Mouse (Mus musculus): ENCODE measurements at regions not wholly inside any gene's neighbourhood (a gene's known extent, or its start where the extent isn't known, plus 50 kb on each side); places are given as distances from the start of the nearest gene placed in this dataset.

DNA sequence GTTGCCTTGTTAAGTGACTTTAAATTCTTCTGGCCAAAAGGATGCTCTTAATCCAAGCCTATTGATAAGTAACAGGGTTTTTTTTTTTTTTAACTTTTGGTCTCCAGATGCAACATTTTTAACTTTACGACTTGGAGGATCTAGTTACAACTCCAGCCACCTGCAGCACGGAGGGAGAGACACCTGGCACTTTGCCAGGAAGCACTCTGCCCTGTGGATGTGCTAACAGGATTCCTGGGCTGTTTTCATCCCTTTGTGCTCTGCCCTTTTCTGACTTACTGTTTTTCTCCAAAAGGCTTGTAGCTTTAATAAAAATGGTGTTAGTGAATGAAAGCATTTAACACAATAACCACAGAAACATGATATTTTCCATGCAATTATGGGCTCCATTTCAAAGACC lies 233.3 kb upstream of the BC052040 start:
- H3K27me3 ChIP-seq (ENCODE audit: control insufficient read depth in 1 of 2, insufficient read depth in 2 of 2, low read length in 2 of 2), result no peaks in the 10 kb centered on the region
- no peak overlapping the region for H3K9ac ChIP-seq (ENCODE audit: control insufficient read depth, low read depth, low read length, poor library complexity, severe bottlenecking)
- H3K9me3 ChIP-seq (replicated peaks; ENCODE audit: insufficient read depth, low read length), result no peaks in the 10 kb centered on the region
- no peak overlapping the region for H3K27ac ChIP-seq (ENCODE audit: control insufficient read depth, low read depth, low read length)
- no peaks in the 10 kb centered on the region for H3K4me1 ChIP-seq (ENCODE audit: control insufficient read depth in 1 of 2, insufficient read depth in 2 of 2, low read length in 2 of 2)
- H3K79me2 ChIP-seq (ENCODE audit: control insufficient read depth, insufficient read depth, low read length, poor library complexity), result no peaks in the 10 kb centered on the region
- no peak for TF ChIP-seq NELFE (IDR thresholded peaks at IDR 0.05; ENCODE audit: low read depth, low read length)
- no peak for TF ChIP-seq POLR2A (IDR thresholded peaks at IDR 0.05; ENCODE audit: control insufficient read depth in 1 of 2, insufficient read depth in 1 of 2, low read depth in 1 of 2, low read length in 2 of 2, poor library complexity in 1 of 2)
- TF ChIP-seq MXI1 (IDR thresholded peaks at IDR 0.05; ENCODE audit: low read depth, low read length), result no peak
- TF ChIP-seq TCF12 (IDR thresholded peaks at IDR 0.05; ENCODE audit: low read depth, low read length), result no peak
- no peak for TF ChIP-seq JUND (IDR thresholded peaks at IDR 0.05; ENCODE audit: low read depth, low read length)
- no peak for TF ChIP-seq HCFC1 (IDR thresholded peaks at IDR 0.05; ENCODE audit: low read depth, low read length)
- TF ChIP-seq ZMIZ1 (IDR thresholded peaks at IDR 0.05; ENCODE audit: low read depth, low read length), result no peak
- TF ChIP-seq MYB (IDR thresholded peaks at IDR 0.05; ENCODE audit: low read depth, low read length), result no peak
- no peak for TF ChIP-seq USF2 (IDR thresholded peaks at IDR 0.05; ENCODE audit: borderline replicate concordance in 1 of 2, insufficient read depth in 1 of 2, low read depth in 1 of 2, low read length in 2 of 2)
- TF ChIP-seq TBP (IDR thresholded peaks at IDR 0.05; ENCODE audit: low read depth, low read length), result no peak
- TF ChIP-seq KAT2A (conservative IDR thresholded peaks at IDR 0.05; ENCODE audit: low read depth, low read length), result no peak
- no peak for TF ChIP-seq RAD21 (IDR thresholded peaks at IDR 0.05; ENCODE audit: low read depth, low read length)
- H3K36me3 ChIP-seq (ENCODE audit: control insufficient read depth in 1 of 2, insufficient read depth in 2 of 2, low read length in 2 of 2), result no peaks in the 10 kb centered on the region
- DNase-seq (ENCODE audit: low read depth, low spot score), result no peak
- H3K4me3 ChIP-seq (ENCODE audit: control insufficient read depth in 1 of 2, insufficient read depth in 1 of 2, low read depth in 2 of 2, low read length in 2 of 2), result no peak overlapping the region

DNA sequence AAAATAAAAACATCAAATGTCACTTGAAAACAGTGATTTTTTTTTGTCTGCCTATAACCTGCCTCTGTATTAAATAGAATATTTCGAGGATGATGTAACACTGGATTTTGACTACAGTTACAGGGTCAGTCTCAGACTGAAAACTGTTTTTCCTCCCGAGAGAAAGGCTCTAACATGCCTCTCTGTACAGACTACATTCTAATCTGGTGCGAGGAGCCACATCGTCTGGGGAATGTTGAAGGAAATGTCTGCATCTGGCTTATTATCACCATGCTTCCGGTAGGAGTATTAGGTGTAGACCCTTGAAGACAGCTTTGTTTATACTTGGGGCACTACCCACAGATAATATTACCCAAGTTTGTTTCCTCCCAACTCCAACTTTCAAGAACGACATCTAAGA lies 210.4 kb upstream of the BC052040 start:
- H3K9ac ChIP-seq (ENCODE audit: control insufficient read depth, low read depth, low read length, poor library complexity, severe bottlenecking), result no peak overlapping the region
- no peaks in the 10 kb centered on the region for H3K79me2 ChIP-seq (ENCODE audit: control insufficient read depth, insufficient read depth, low read length, poor library complexity)
- no peaks in the 10 kb centered on the region for H3K36me3 ChIP-seq (ENCODE audit: control insufficient read depth in 1 of 2, insufficient read depth in 2 of 2, low read length in 2 of 2)
- no peak overlapping the region for H3K4me3 ChIP-seq (ENCODE audit: control insufficient read depth in 1 of 2, insufficient read depth in 1 of 2, low read depth in 2 of 2, low read length in 2 of 2)
- no peaks in the 10 kb centered on the region for H3K9me3 ChIP-seq (replicated peaks; ENCODE audit: insufficient read depth, low read length)
- no peak overlapping the region for H3K27ac ChIP-seq (ENCODE audit: control insufficient read depth, low read depth, low read length)
- TF ChIP-seq MYC (IDR thresholded peaks at IDR 0.05; ENCODE audit: low read depth, low read length), result no peak
- no peak for TF ChIP-seq EP300 (IDR thresholded peaks at IDR 0.05; ENCODE audit: low read depth in 1 of 2, low read length in 2 of 2)
- no peak for TF ChIP-seq SIN3A (IDR thresholded peaks at IDR 0.05; ENCODE audit: low read length)
- DNase-seq (ENCODE audit: low read depth, low spot score), result no peak
- H3K4me1 ChIP-seq (ENCODE audit: control insufficient read depth in 1 of 2, insufficient read depth in 2 of 2, low read length in 2 of 2), result no peaks in the 10 kb centered on the region
- no peaks in the 10 kb centered on the region for H3K27me3 ChIP-seq (ENCODE audit: control insufficient read depth in 1 of 2, insufficient read depth in 2 of 2, low read length in 2 of 2)

DNA sequence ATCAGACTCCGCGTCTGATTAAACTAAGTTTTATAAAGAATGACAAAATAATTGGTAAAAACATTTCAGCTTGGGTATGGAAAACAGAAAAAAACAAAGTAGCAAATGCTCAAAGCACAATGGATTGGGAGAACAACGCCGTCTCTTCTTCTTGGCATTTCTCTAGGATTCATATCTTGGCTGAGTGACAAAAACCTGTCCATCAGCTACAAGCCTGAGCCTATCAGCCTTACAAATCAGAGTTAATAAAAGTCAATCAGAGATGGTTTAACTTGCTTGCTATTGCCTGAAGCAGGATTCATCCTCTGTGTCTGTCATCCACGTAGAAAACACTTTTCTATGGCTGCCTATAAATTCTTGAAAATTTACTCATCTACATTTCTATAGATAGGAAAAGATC lies 206.2 kb upstream of the BC052040 start:
- no peaks in the 10 kb centered on the region for H3K27me3 ChIP-seq (ENCODE audit: control insufficient read depth in 1 of 2, insufficient read depth in 2 of 2, low read length in 2 of 2)
- TF ChIP-seq KAT2A (conservative IDR thresholded peaks at IDR 0.05; ENCODE audit: low read depth, low read length) (no peak), JUND (IDR thresholded peaks at IDR 0.05; ENCODE audit: low read depth, low read length) (no peak), POLR2AphosphoS2 (IDR thresholded peaks at IDR 0.05; ENCODE audit: low read length) (no peak), MXI1 (IDR thresholded peaks at IDR 0.05; ENCODE audit: low read depth, low read length) (no peak), TCF12 (IDR thresholded peaks at IDR 0.05; ENCODE audit: low read depth, low read length) (no peak), ZNF384 (IDR thresholded peaks at IDR 0.05; ENCODE audit: low read depth, low read length) (no peak), RAD21 (IDR thresholded peaks at IDR 0.05; ENCODE audit: low read depth, low read length) (no peak), MEF2A (IDR thresholded peaks at IDR 0.05; ENCODE audit: extremely low read depth, insufficient replicate concordance, low read depth, low read length, poor library complexity, severe bottlenecking) (no peak), CHD1 (IDR thresholded peaks at IDR 0.05; ENCODE audit: low read depth, low read length) (no peak), CHD2 (IDR thresholded peaks at IDR 0.05; ENCODE audit: low read length) (no peak), UBTF (IDR thresholded peaks at IDR 0.05; ENCODE audit: borderline replicate concordance, insufficient read depth, low read depth, low read length) (no peak), EP300 (IDR thresholded peaks at IDR 0.05; ENCODE audit: low read depth in 1 of 2, low read length in 2 of 2) (no peak)
- H3K36me3 ChIP-seq (ENCODE audit: control insufficient read depth in 1 of 2, insufficient read depth in 2 of 2, low read length in 2 of 2), result no peaks in the 10 kb centered on the region

More for the DNA sequence above, 206.2 kb upstream of the BC052040 start:
- no peak overlapping the region for H3K9ac ChIP-seq (ENCODE audit: control insufficient read depth, low read depth, low read length, poor library complexity, severe bottlenecking)
- H3K4me3 ChIP-seq (ENCODE audit: control insufficient read depth in 1 of 2, insufficient read depth in 1 of 2, low read depth in 2 of 2, low read length in 2 of 2), result no peak overlapping the region
- H3K4me1 ChIP-seq (ENCODE audit: control insufficient read depth in 1 of 2, insufficient read depth in 2 of 2, low read length in 2 of 2), result no peaks in the 10 kb centered on the region
- no peak for DNase-seq (ENCODE audit: low read depth, low spot score)
- H3K9me3 ChIP-seq (replicated peaks; ENCODE audit: insufficient read depth, low read length), result no peaks in the 10 kb centered on the region
- H3K27ac ChIP-seq (ENCODE audit: control insufficient read depth, low read depth, low read length), result no peak overlapping the region
- H3K79me2 ChIP-seq (ENCODE audit: control insufficient read depth, insufficient read depth, low read length, poor library complexity), result no peaks in the 10 kb centered on the region

Measured in MEL (cell line).